Mouse (Mus musculus) testis, adult 2 months (tissue): ENCODE results near the gene Ldlrad3.

ENCODE experiments used
- CTCF ChIP-seq: fragments of 200-500 bp; IDR thresholded peaks from 2 replicates; pipeline ENCODE4 v1.5.1; 2012; ENCODE audit warnings: low read depth, mild to moderate bottlenecking, inconsistent platforms, low read length, moderate library complexity; ENCODE audit not compliant: control insufficient read depth, insufficient read depth, insufficient replicate concordance
- POLR2A ChIP-seq: fragments of 200-500 bp; IDR thresholded peaks from 2 replicates; pipeline ENCODE4 v1.6.1; 2012; ENCODE audit warnings: low read depth, mild to moderate bottlenecking, inconsistent platforms, low read length, moderate library complexity; ENCODE audit not compliant: control insufficient read depth

DNA sequence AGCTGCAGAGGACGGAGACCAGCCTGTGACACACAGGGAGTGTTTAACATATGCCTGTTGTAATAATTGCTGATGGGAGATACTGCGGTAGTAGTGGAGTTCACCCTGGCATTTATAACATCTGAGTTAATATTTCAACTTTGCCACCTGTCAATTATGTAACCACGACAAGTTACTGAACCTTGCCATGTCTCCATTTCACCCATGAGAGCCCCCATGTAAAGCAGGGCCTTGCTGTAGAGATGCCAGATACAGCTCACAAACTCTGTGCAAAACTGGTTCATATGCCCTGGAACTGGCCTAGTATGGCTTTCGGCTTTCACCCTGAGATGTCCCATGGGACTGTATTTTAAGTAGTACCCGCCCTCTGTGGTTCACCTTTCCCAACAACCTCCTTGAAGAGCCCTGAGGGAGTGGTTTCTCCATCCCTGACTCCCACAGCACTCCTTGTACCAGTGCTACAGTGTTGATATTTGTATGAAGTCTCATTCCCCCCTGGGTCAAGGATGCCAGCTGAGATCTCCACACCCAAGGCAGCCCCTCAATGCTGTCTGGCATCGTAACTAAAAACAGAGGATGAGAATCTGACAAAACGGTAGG is 122.2 kb downstream of the Ldlrad3 start:
- TF ChIP-seq POLR2A, result no peak
- TF ChIP-seq CTCF, result no peak
